Mouse (Mus musculus): ENCODE results near the gene Sort1. TPM values are rescaled to one million over a fixed set of nuclear protein-coding genes. Genes with fewer than 3 reads are reported as not detected.

Gene Sort1
- polyA plus RNA-seq, 1 experiment from 2014 or later, result 17.0 TPM

DNA sequence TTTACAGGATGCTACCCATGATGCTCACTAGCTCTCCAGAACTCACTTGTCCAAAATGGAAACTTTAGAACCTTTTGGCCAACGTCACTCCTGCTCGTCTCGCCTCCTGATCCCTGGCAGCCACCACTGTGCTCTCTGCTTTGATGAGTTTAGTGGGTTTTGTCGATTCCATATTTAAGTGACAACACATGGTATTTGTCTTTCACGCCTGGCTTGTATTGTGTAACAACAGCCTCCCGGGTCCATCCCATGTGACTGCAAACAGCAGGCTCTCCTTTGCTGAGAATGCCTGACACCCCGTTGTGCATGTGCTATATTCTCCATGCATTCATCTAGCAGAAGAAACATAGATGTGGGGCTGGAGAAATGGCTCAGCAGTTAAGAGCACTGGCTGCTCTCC, 58.3 kb downstream of the Sort1 start:
- no peak for ATAC-seq (ENCODE audit: low FRiP score)
- 85% methylated on average over 7 of the region's 7 CpGs for WGBS
- H3K36me3 ChIP-seq, result peaks cover 81% of the 10 kb centered on the region
- no peak overlapping the region for H3K27ac ChIP-seq (replicated peaks)
- H3K4me2 ChIP-seq, result no peak overlapping the region
- H3K9ac ChIP-seq (replicated peaks), result no peak overlapping the region
- no peaks in the 10 kb centered on the region for H3K9me3 ChIP-seq (replicated peaks)
- no peaks in the 10 kb centered on the region for H3K27me3 ChIP-seq (replicated peaks)
- no peak overlapping the region for H3K4me3 ChIP-seq (replicated peaks)
- no peaks in the 10 kb centered on the region for H3K4me1 ChIP-seq

DNA sequence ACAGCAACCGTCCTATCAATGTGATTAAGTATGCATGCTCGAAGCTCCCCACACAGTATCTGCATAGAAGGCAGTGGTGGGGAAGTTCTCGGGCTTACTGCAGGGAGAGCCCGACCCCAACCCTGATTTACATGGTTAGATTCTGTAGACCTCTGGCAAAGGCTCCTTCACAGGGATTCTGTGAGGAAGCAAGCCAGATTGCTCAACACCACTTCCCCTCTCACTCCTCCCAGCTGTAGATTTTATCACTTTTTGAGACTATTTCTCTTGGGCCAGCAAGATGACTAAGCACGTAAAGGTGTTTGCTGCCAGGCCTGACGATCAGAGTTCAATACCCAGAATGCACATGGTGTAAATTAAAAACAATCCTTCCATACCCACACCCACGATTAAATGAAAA, 62.0 kb downstream of the Sort1 start:
- H3K27me3 ChIP-seq (replicated peaks), result no peaks in the 10 kb centered on the region
- no peaks in the 10 kb centered on the region for H3K9me3 ChIP-seq (replicated peaks)
- peaks cover 83% of the 10 kb centered on the region for H3K36me3 ChIP-seq
- ATAC-seq (ENCODE audit: low FRiP score), result no peak
- no peak overlapping the region for H3K27ac ChIP-seq (replicated peaks)
- WGBS, result 90% methylated on average over 7 of the region's 7 CpGs
- H3K4me2 ChIP-seq, result no peak overlapping the region
- no peak overlapping the region for H3K9ac ChIP-seq (replicated peaks)
- no peaks in the 10 kb centered on the region for H3K4me1 ChIP-seq
- H3K4me3 ChIP-seq (replicated peaks), result no peak overlapping the region

DNA sequence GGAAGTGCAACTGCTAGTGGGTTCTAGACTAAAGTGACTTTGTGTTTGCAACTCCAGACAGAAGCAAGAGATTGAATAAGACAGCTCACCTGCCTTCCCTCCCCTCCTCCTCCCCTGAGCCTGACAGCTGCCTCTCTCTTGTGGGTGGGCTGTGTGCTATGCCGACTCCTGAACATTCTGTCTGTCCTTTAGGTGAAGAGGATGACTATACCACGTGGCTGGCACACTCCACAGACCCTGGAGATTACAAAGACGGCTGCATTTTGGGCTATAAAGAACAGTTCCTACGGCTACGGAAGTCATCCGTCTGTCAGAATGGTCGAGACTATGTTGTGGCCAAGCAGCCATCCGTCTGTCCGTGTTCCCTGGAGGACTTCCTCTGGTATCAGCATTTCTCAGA, 64.5 kb downstream of the Sort1 start:
- H3K27ac ChIP-seq (replicated peaks), result no peak overlapping the region
- 73% methylated on average over 9 of the region's 9 CpGs for WGBS
- H3K4me2 ChIP-seq, result no peak overlapping the region
- ATAC-seq (ENCODE audit: low FRiP score), result no peak
- no peaks in the 10 kb centered on the region for H3K4me1 ChIP-seq
- H3K27me3 ChIP-seq (replicated peaks), result no peaks in the 10 kb centered on the region
- H3K36me3 ChIP-seq, result peaks cover 85% of the 10 kb centered on the region
- H3K4me3 ChIP-seq (replicated peaks), result no peak overlapping the region
- H3K9me3 ChIP-seq (replicated peaks), result no peaks in the 10 kb centered on the region
- H3K9ac ChIP-seq (replicated peaks), result no peak overlapping the region

DNA sequence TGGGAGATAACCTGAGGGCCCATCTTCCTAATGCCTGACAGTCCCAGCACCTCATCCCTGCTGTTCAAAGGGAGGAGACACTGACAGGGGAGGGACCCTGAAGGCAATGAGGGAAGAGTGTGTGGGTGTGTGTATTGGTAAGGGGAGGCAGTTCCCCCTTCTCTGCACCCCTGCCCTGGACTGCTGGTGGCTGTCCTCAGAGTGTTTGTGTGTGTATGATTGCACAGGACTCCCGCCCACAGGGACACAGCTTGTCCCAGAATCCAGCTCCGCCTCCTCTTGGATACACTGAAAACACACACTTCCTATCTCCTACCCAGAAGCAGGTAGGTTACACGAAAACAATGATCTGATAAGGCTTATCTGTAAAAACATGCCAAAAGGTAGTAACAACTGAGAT, 71.4 kb downstream of the Sort1 start:
- H3K9me3 ChIP-seq (replicated peaks), result no peaks in the 10 kb centered on the region
- no peak overlapping the region for H3K27ac ChIP-seq (replicated peaks)
- no peaks in the 10 kb centered on the region for H3K27me3 ChIP-seq (replicated peaks)
- H3K4me1 ChIP-seq, result no peaks in the 10 kb centered on the region
- peaks cover 87% of the 10 kb centered on the region for H3K36me3 ChIP-seq
- no peak overlapping the region for H3K4me3 ChIP-seq (replicated peaks)
- ATAC-seq (ENCODE audit: low FRiP score), result no peak
- H3K9ac ChIP-seq (replicated peaks), result no peak overlapping the region
- no peak overlapping the region for H3K4me2 ChIP-seq
- WGBS, result 96% methylated on average over 3 of the region's 3 CpGs

DNA sequence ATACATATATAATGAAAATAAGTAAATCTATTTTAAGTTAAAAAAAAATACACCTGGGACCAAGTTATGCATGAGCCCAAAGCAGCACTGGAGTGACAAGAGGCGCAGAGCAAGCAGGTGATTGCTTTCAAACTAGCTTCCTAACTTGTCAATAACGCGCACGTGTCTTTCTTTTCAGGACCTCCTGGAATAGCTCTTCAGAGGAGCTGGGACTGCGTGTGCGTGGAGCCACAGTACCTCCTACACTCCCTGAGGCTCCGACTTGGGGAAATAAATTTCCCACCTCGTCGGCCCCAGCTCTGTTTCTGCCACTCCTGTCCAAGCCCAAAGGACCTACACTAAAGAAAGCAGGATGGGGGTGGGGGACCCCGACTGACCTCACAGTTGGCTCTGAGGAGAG, 73.2 kb downstream of the Sort1 start:
- Histone ChIP-seq H3K9me3 (replicated peaks) (no peaks in the 10 kb centered on the region), H3K9ac (replicated peaks) (no peak overlapping the region), H3K4me2 (no peak overlapping the region), H3K27me3 (replicated peaks) (no peaks in the 10 kb centered on the region), H3K4me1 (0 out of 2 replicates have a peak, but pooled peaks cover 3% of the 10 kb centered on the region), H3K27ac (replicated peaks) (no peak overlapping the region), H3K36me3 (peaks cover 70% of the 10 kb centered on the region), H3K4me3 (replicated peaks) (no peak overlapping the region)
- WGBS, result 88% methylated on average over 10 of the region's 10 CpGs
- no peak for ATAC-seq (ENCODE audit: low FRiP score)

DNA sequence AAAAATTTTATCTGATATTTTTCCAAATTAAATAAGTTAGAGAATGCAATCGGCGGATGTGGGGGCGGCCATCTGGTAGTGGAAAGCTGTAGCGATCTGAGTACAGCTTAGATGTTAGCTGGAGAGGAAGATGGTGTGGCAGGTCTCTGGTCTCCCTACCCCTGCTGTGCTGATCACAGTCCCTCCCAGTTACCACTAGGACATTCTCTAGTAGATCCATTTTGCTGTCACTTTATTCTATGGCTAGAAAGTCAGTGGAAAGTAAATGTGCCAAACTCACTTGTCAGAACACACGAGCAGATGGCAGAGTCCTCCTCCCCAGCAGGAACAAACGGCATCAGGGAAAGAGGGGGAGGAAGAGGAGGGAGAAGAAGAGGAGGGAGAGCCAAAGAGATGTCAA, 74.6 kb downstream of the Sort1 start:
- no peaks in the 10 kb centered on the region for H3K27me3 ChIP-seq (replicated peaks)
- H3K4me1 ChIP-seq, result 0 out of 2 replicates have a peak, but pooled peaks cover 3% of the 10 kb centered on the region
- H3K4me2 ChIP-seq, result no peak overlapping the region
- no peak for ATAC-seq (ENCODE audit: low FRiP score)
- WGBS, result 86% methylated on average over 6 of the region's 6 CpGs
- peaks cover 58% of the 10 kb centered on the region for H3K36me3 ChIP-seq
- no peaks in the 10 kb centered on the region for H3K9me3 ChIP-seq (replicated peaks)
- no peak overlapping the region for H3K27ac ChIP-seq (replicated peaks)
- H3K4me3 ChIP-seq (replicated peaks), result no peak overlapping the region
- no peak overlapping the region for H3K9ac ChIP-seq (replicated peaks)

DNA sequence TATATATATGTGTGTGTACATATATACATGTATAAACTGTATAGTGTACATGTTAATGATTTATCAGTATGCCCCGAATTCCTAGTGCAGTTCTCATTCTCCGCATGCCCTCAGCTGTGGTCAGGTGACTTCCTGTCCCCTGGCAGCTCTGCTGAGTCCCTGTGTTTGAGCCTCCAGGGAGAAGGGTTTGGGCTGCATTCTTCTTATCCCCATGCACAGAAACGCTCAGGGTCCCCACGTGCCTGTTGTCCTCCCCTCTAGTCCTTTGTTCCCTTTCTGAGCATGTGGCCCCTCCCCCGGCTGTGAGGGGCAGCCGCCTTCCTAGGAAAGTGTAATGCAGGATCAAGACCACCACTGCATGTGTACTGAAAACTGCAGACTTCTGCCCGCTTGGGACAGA, 77.0 kb downstream of the Sort1 start:
- no peaks in the 10 kb centered on the region for H3K9me3 ChIP-seq (replicated peaks)
- 16% methylated on average over 7 of the region's 7 CpGs for WGBS
- no peak overlapping the region for H3K4me2 ChIP-seq
- no peak overlapping the region for H3K4me3 ChIP-seq (replicated peaks)
- H3K27ac ChIP-seq (replicated peaks), result no peak overlapping the region
- no peak overlapping the region for H3K9ac ChIP-seq (replicated peaks)
- no peak for ATAC-seq (ENCODE audit: low FRiP score)
- H3K27me3 ChIP-seq (replicated peaks), result no peaks in the 10 kb centered on the region
- H3K36me3 ChIP-seq, result peaks cover 33% of the 10 kb centered on the region
- 0 out of 2 replicates have a peak, but pooled peaks cover 3% of the 10 kb centered on the region for H3K4me1 ChIP-seq

DNA sequence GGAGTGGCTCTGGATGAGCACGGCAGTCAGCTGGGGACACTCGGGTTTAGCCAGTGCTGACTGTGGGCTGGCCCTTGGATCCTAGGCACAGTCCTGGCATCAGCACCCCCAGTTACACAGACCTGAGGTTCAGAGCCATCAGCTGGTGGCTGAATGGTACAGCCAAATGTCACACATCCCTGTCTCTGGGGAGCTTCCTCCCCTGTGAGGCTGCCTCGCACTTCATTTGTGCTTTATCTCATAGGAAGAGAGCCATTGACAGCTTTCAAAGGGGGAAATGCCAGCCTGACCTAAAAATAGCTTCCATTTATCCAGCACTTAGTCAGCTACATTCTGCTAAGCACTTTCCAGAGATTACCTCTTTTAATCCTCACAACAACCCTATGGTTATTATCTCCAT, 79.7 kb downstream of the Sort1 start:
- H3K36me3 ChIP-seq, result peaks cover 6% of the 10 kb centered on the region

DNA sequence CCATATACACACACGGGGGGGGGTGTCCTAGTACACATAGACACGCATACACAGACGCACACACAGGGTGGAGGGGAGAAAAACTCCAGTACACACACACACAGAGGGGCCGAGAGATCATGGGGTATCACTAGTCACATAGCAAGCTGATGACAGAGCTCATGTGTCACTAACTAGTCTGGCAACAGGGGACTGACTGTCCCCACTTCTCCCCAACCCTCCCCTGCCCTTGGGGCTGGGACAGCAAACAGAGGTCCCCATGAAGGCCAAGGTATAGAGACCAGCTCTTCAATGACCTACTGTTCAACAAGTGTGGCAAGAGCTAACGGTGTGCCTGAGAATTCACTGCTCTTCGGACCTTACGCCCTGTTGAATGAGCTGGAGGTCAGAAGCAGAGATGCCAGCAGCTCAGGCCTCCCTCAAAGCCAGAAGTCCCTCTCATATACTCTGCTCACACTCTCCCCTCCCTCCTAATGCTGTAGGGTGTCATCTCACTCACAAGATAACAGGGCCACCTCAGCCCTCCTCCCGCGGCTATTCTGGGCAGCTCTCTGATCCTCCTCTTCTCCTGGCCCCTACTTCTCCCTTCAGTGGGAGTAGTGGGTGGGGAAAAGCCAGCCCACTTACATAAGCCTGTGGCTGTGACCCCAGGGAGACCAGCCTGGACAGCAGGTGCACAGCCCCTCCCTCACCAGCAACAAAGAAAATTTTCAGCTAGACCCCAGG, 80.6 kb downstream of the Sort1 start, which contains the start of gene Mybphl:
Gene Mybphl, plus strand, starts transcription at position 642 of the 726 bp plus-strand sequence.
- no peak within 1 kb of the TSS for H3K9ac ChIP-seq (replicated peaks)
- H3K4me3 ChIP-seq (replicated peaks), result no peak within 1 kb of the TSS
- H3K36me3 ChIP-seq, result peaks cover 4% of the 10 kb centered on the region; the same call in 1 of the 2 replicates
- no peak within 1 kb of the TSS for H3K27ac ChIP-seq (replicated peaks)
- no peak within 1 kb of the TSS for H3K4me2 ChIP-seq
- H3K9me3 ChIP-seq (replicated peaks), result no peaks in the 10 kb centered on the region
- 0 out of 2 replicates have a peak, but pooled peaks cover 7% of the 10 kb centered on the region for H3K4me1 ChIP-seq
- ATAC-seq (ENCODE audit: low FRiP score), result no peak
- no peaks in the 10 kb centered on the region for H3K27me3 ChIP-seq (replicated peaks)
- 72% methylated on average over 9 of the region's 9 CpGs for WGBS

More for the DNA sequence above, 79.7 kb downstream of the Sort1 start:
- no peak overlapping the region for H3K4me3 ChIP-seq (replicated peaks)
- ATAC-seq (ENCODE audit: low FRiP score), result no peak
- H3K27me3 ChIP-seq (replicated peaks), result no peaks in the 10 kb centered on the region
- no peak overlapping the region for H3K4me2 ChIP-seq
- no peaks in the 10 kb centered on the region for H3K9me3 ChIP-seq (replicated peaks)
- no peak overlapping the region for H3K9ac ChIP-seq (replicated peaks)
- WGBS, result 70% methylated on average over 3 of the region's 3 CpGs
- 0 out of 2 replicates have a peak, but pooled peaks cover 7% of the 10 kb centered on the region for H3K4me1 ChIP-seq
- no peak overlapping the region for H3K27ac ChIP-seq (replicated peaks)

DNA sequence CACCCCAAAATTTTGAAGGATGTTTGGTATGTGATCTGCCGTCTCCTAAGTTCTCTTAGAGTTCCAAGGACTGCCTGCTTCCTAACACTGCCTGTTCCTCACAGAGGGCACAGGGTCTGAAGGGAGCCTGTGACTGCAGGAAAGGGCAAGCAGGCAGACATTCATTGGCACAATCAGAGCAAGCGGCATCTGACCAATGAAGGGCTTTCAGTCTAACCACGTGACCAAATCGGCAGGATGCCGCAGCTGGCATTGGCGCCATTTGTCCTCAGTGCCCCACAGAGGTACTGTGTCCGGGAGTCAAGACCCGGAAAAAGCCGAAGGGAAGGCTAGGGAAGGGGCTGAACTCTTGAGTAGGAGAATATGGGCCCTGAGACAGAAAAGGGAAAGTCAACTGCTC, 83.3 kb downstream of the Sort1 start:
- Histone ChIP-seq H3K9ac (replicated peaks) (no peak overlapping the region), H3K4me1 (0 out of 2 replicates have a peak, but pooled peaks cover 4% of the 10 kb centered on the region), H3K4me2 (peak overlapping the region; percentile 31), H3K36me3 (no peaks in the 10 kb centered on the region), H3K27ac (replicated peaks) (no peak overlapping the region), H3K9me3 (replicated peaks) (no peaks in the 10 kb centered on the region), H3K27me3 (replicated peaks) (no peaks in the 10 kb centered on the region), H3K4me3 (replicated peaks) (peak overlapping the region; percentile 22; the same call in 1 of the 2 replicates)
- ATAC-seq (ENCODE audit: low FRiP score), result peak; percentile 68
- 62% methylated on average over 9 of the region's 9 CpGs for WGBS

DNA sequence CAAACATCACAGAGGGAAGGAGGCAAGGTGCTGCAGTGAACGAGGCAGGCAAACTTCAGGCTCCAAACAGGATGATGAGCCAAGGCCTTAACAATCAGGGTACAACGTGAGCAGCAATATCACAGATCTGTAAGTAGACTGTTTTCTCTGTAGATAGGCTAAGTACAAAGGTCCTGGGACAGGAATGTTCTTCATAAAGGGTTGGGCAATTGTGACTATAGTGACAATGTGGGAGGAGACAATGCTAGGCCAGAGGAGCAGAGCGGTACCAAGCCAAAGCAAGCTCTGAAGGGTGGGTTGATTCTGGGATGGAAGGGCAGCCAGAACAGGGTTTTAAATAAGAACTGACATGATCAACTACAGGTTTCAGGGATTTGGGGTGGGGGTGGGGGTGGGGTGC, 83.9 kb downstream of the Sort1 start:
- 81% methylated on average over 3 of the region's 3 CpGs for WGBS
- Histone ChIP-seq H3K9ac (replicated peaks) (no peak overlapping the region), H3K27ac (replicated peaks) (no peak overlapping the region), H3K36me3 (no peaks in the 10 kb centered on the region), H3K9me3 (replicated peaks) (no peaks in the 10 kb centered on the region), H3K27me3 (replicated peaks) (no peaks in the 10 kb centered on the region), H3K4me1 (0 out of 2 replicates have a peak, but pooled peaks cover 4% of the 10 kb centered on the region), H3K4me2 (peak overlapping the region; percentile 31), H3K4me3 (replicated peaks) (no peak overlapping the region)
- ATAC-seq (ENCODE audit: low FRiP score), result no peak

DNA sequence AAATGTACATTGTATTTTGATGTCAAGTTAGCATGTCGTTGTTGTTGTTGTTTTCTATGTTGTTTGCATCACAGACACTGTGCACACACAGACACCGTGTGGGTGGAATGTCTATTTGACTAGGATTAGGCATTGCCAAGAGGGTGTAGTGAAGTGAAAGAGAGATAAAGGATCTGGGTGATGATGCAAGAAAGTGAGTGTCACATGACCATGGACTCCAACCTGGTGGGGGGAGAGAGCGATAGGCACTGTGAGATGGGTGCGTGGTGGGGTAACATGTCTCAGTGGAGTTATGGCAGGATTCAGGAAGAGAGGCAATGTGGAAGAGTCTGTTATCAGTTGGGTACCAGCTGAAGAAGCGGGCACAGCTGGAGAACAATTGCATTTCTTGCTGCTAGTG, 84.8 kb downstream of the Sort1 start:
- WGBS, result 82% methylated on average over 5 of the region's 5 CpGs
- no peak for ATAC-seq (ENCODE audit: low FRiP score)
- 0 out of 2 replicates have a peak, but pooled peaks cover 4% of the 10 kb centered on the region for H3K4me1 ChIP-seq
- H3K36me3 ChIP-seq, result no peaks in the 10 kb centered on the region
- no peak overlapping the region for H3K4me3 ChIP-seq (replicated peaks)
- H3K27ac ChIP-seq (replicated peaks), result no peak overlapping the region
- no peaks in the 10 kb centered on the region for H3K9me3 ChIP-seq (replicated peaks)
- H3K4me2 ChIP-seq, result no peak overlapping the region
- H3K9ac ChIP-seq (replicated peaks), result no peak overlapping the region
- no peaks in the 10 kb centered on the region for H3K27me3 ChIP-seq (replicated peaks)
